Mouse (Mus musculus): ENCODE measurements around the gene Olfr1500. TPM values are rescaled to one million over a fixed set of nuclear protein-coding genes. Genes with fewer than 3 reads are reported as not detected.
"Not testable (repeated sequence)": the region's sequence is repeated elsewhere in the genome, so short reads cannot be mapped to it uniquely, and the experiment has no call there.

Gene Olfr1500
- polyA plus RNA-seq (2012; rRNA removed), result not detected in 2 replicates

GRCm38 (mm10) chr19:13830388-13830787 is at the start of gene Olfr1500:
Olfr1500 (minus strand) TSS chr19:13830488.
- DNase-seq (ENCODE audit: low read depth, low spot score), result no peak

- 79% methylated on average over 1 of the region's 1 CpGs for WGBS
- DNase-seq (ENCODE audit: low read depth, low spot score), result no peak
These were observed 31.2 kb upstream of the Olfr1500 start, which contains the start of gene Olfr1502 for GRCm38 (mm10) chr19:13861495-13861894. Olfr1502 (plus strand) TSS chr19:13861795.

GRCm38 (mm10) chr19:13850592-13850991 is 20.3 kb upstream of the Olfr1500 start, which contains the start of gene Olfr1501:
Olfr1501 (minus strand) TSS chr19:13850692.
- DNase-seq (ENCODE audit: low read depth, low spot score), result not testable (repeated sequence)

DNA sequence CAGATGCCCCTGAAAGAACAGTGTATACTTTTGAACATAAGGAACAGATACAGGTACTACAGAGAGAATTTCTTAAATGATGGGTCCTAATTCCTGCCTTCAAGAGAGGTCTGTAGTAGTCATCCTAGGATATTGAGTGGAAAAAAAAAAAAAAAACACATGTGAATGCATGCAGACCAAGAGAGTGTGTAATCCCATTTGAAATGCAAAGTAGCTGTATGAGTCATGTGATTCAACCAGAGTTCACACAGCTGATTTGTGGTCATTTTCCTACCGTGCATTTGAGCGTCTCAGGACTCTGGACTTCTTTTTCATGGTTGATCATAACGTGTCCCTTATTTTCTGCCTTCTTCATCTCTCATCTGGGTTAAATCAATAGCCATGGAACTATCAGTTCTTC is 1.8 kb downstream of the Olfr1500 start:
- WGBS, result 79% methylated on average over 3 of the region's 3 CpGs
- no peak for DNase-seq (ENCODE audit: low read depth, low spot score)

- 52% methylated on average over 5 of the region's 5 CpGs for WGBS
- DNase-seq (ENCODE audit: low read depth, low spot score), result no peak
These were observed 9.4 kb downstream of the Olfr1500 start for GRCm38 (mm10) chr19:13820847-13821246.

DNA sequence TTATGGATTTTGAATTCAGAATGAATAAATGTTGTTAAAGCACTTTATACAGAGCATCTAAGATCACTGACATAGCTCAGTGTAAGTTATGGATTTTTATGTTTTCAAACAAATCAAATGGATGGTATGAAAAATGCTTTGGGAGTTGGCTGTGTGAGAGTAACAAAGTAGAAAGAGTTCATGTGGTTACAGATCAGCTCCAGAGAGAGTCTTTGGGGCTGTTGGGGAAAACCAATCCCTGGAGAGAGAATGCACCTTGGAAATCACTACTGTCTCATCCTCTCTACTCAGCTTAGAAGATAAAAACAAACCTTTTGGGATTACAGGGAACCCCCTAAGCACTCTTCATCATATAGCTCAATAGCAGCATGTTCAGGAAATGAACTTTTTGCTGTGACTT is 10.9 kb downstream of the Olfr1500 start, which contains the start of gene Olfr1499:
TSS of gene Olfr1499 (minus strand) at position 101 of the 400 bp plus-strand sequence.
- DNase-seq (ENCODE audit: low read depth, low spot score), result no peak

GRCm38 (mm10) chr19:13818827-13819226 is 11.5 kb downstream of the Olfr1500 start:
- WGBS, result 39% methylated on average over 5 of the region's 5 CpGs

GRCm38 (mm10) chr19:13812823-13813222 is 17.5 kb downstream of the Olfr1500 start:
- DNase-seq (ENCODE audit: low read depth, low spot score), result no peak
- WGBS, result 61% methylated on average over 2 of the region's 2 CpGs

More at GRCm38 (mm10) chr19:13818827-13819226, 11.5 kb downstream of the Olfr1500 start:
- DNase-seq (ENCODE audit: low read depth, low spot score), result no peak

DNA sequence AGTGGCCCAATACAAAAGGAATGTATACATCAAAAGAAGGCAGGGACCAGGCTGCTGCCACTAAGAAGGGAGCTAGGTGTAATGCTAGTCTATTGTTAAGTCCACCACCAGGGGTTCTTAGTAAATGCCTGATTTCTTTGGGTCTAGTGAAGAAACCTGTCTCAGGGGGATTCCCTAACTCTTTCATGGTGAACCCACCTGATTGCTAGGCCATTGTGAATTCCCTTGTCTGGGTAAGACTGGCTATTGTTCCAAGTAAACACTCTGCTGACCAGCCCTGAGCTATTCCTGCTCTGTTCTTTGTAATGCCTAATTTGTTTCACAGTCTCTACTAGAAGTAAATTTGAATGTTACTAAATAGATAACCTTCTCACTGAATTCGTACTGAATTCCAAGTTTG is 24.8 kb downstream of the Olfr1500 start:
- 55% methylated on average over 1 of the region's 1 CpGs for WGBS
- DNase-seq (ENCODE audit: low read depth, low spot score), result not testable (repeated sequence)

DNA sequence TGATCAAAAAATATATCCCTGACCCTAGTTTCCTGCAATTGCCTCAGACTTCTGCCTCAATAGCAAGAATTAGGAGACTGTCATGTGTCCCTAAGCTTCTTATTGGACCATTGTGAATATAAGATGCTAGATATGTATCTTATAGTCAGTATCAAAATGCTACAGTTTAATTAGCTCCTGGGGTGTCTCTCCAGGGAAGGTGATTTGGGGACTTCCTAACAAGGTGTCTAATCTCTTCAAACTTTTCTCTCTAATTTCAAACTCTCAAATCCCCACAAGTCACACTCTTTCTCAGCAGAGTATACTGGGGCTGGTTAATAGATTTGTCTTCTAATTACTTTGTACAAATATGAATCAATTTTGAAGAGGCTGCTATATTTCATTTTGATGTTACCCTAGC is 32.2 kb downstream of the Olfr1500 start, which contains the start of gene Olfr1497:
TSS of gene Olfr1497 (minus strand) at position 101 of the 400 bp plus-strand sequence.
- DNase-seq (ENCODE audit: low read depth, low spot score), result no peak

GRCm38 (mm10) chr19:13777578-13777977 is 52.7 kb downstream of the Olfr1500 start, which contains the start of gene Olfr1496:
Olfr1496 (plus strand) TSS chr19:13777878.
- DNase-seq (ENCODE audit: low read depth, low spot score), result no peak
- WGBS, result 80% methylated on average over 1 of the region's 1 CpGs

Other genes with a start within 250 kb of the Olfr1500 start
- not detected in 2 replicates for gene Olfr1484, start 247.0 kb downstream of the Olfr1500 start, polyA plus RNA-seq (2012; rRNA removed)
- gene Olfr1487, start 213.1 kb downstream of the Olfr1500 start, polyA plus RNA-seq (2012; rRNA removed), result not detected in 2 replicates
- not detected in 2 replicates for gene Olfr1489, start 198.9 kb downstream of the Olfr1500 start, polyA plus RNA-seq (2012; rRNA removed)
- gene Olfr1490, start 179.4 kb downstream of the Olfr1500 start, polyA plus RNA-seq (2012; rRNA removed), result not detected in 2 replicates
- gene Olfr1491, start 133.2 kb downstream of the Olfr1500 start, polyA plus RNA-seq (2012; rRNA removed), result not detected in 2 replicates
- not detected in 2 replicates for gene Olfr1493-ps1, start 107.2 kb downstream of the Olfr1500 start, polyA plus RNA-seq (2012; rRNA removed)
- not detected in 2 replicates for gene Olfr1494, start 90.8 kb downstream of the Olfr1500 start, polyA plus RNA-seq (2012; rRNA removed)
- gene Olfr1495, start 65.9 kb downstream of the Olfr1500 start, polyA plus RNA-seq (2012; rRNA removed), result not detected in 2 replicates
- not detected in 2 replicates for gene Olfr1496, start 52.6 kb downstream of the Olfr1500 start, polyA plus RNA-seq (2012; rRNA removed)
- gene Olfr1497, start 32.3 kb downstream of the Olfr1500 start, polyA plus RNA-seq (2012; rRNA removed), result not detected in 2 replicates
- gene Olfr1499, start 11.0 kb downstream of the Olfr1500 start, polyA plus RNA-seq (2012; rRNA removed), result not detected in 2 replicates
- gene Olfr1501, start 20.2 kb upstream of the Olfr1500 start, polyA plus RNA-seq (2012; rRNA removed), result not detected in 2 replicates
- not detected in 2 replicates for gene Olfr1502, start 31.3 kb upstream of the Olfr1500 start, polyA plus RNA-seq (2012; rRNA removed)
- gene Olfr1504, start 67.4 kb upstream of the Olfr1500 start, polyA plus RNA-seq (2012; rRNA removed), result not detected in 2 replicates
- gene Olfr1505, start 83.0 kb upstream of the Olfr1500 start, polyA plus RNA-seq (2012; rRNA removed), result not detected in 2 replicates

Measured in large intestine, adult 2 months (tissue).